Mouse (Mus musculus) limb, embryonic 15.5 days (tissue): Measurements from ENCODE around the gene Psme2. TPM values are rescaled to one million over a fixed set of nuclear protein-coding genes. Genes with fewer than 3 reads are reported as not detected.

Source experiments
- ATAC-seq: fragments of 200-750 bp; cut with Nextera tagmentation; 2 replicates; pipeline ENCODE4 v1.8.0; 2017; ENCODE audit warnings: low read depth, moderate TSS enrichment; ENCODE audit not compliant: insufficient number of reproducible peaks, low FRiP score, low TSS enrichment
- H3K27ac ChIP-seq: fragments of 300-500 bp; sonication (generic); 2 replicates; pipeline ENCODE4 v1.5.1; 2015; ENCODE audit warnings: moderate library complexity, mild to moderate bottlenecking, inconsistent platforms
- H3K27me3 ChIP-seq: fragments of 300-500 bp; sonication (generic); 2 replicates; pipeline ENCODE4 v1.6.1; 2015; ENCODE audit warnings: inconsistent platforms
- H3K36me3 ChIP-seq: fragments of 300-500 bp; sonication (generic); 2 replicates; pipeline ENCODE4 v1.6.1; 2015; ENCODE audit warnings: inconsistent platforms
- H3K4me1 ChIP-seq: fragments of 300-500 bp; sonication (generic); 2 replicates; pipeline ENCODE4 v1.6.1; 2015; ENCODE audit warnings: inconsistent platforms
- H3K4me2 ChIP-seq: fragments of 300-500 bp; sonication (generic); 2 replicates; pipeline ENCODE4 v1.6.1; 2015; ENCODE audit warnings: mild to moderate bottlenecking, inconsistent platforms
- H3K4me3 ChIP-seq: fragments of 300-500 bp; sonication (generic); 2 replicates; pipeline ENCODE4 v1.5.1; 2015; ENCODE audit warnings: mild to moderate bottlenecking, inconsistent platforms
- H3K9ac ChIP-seq: fragments of 300-500 bp; sonication (generic); 2 replicates; pipeline ENCODE4 v1.6.1; 2015; ENCODE audit warnings: inconsistent platforms
- H3K9me3 ChIP-seq: fragments of 300-500 bp; sonication (generic); 2 replicates; pipeline ENCODE4 v1.6.1; 2016; ENCODE audit warnings: inconsistent platforms
- WGBS: fragments of 180-500 bp; shearing (Covaris S2); methylation state at CpG from one replicate; pipeline ENCODE4 v1.1.7; 2015; 5-methylcytosine and 5-hydroxymethylcytosine counted together
- polyA plus RNA-seq: library from polyadenylated mRNA; unstranded; fragments of >200 nt; fragmentation: Nextera tagmentation; extraction: Ambion mirVana; gene quantifications from 2 replicates; pipeline ENCODE4 v1.2.1, GENCODE M21; 2015

The Psme2 gene
- polyA plus RNA-seq, 1 experiment from 2014 or later = 241 TPM

- H3K4me2 ChIP-seq = peak overlapping the region; percentile 73
- H3K9ac ChIP-seq = peak overlapping the region; percentile 76
- H3K27ac ChIP-seq = peak overlapping the region; percentile 84
- no peaks in the 10 kb centered on the region for H3K9me3 ChIP-seq
- H3K4me3 ChIP-seq = peak overlapping the region; percentile 60
- 30% methylated on average over 6 of the region's 6 CpGs for WGBS
- H3K36me3 ChIP-seq = peaks cover 21% of the 10 kb centered on the region
- H3K4me1 ChIP-seq = peaks cover 10% of the 10 kb centered on the region
- H3K27me3 ChIP-seq = no peaks in the 10 kb centered on the region
- ATAC-seq = no peak
These were observed 12.1 kb downstream of the Psme2 start for GRCm38 (mm10) chr14:55578668-55579269.

- ATAC-seq = peak; percentile 88
- peak within 1 kb of the TSS; percentile 84 for H3K27ac ChIP-seq
- peak within 1 kb of the TSS; percentile 60 for H3K4me3 ChIP-seq
- H3K27me3 ChIP-seq = no peaks in the 10 kb centered on the region
- under 1% methylated on average over 32 of the region's 32 CpGs for WGBS
- H3K4me1 ChIP-seq = peaks cover 10% of the 10 kb centered on the region
- H3K9me3 ChIP-seq = no peaks in the 10 kb centered on the region
- peaks cover 21% of the 10 kb centered on the region for H3K36me3 ChIP-seq
- peak within 1 kb of the TSS; percentile 73 for H3K4me2 ChIP-seq
- H3K9ac ChIP-seq = peak within 1 kb of the TSS; percentile 76
These were observed 12.8 kb downstream of the Psme2 start, which contains the start of gene Psme1 for GRCm38 (mm10) chr14:55577871-55578667. Gene Psme1, plus strand, starts transcription at chr14:55578123.

GRCm38 (mm10) chr14:55576376-55576775 lies 14.5 kb downstream of the Psme2 start:
- Histone ChIP-seq H3K27ac (no peak overlapping the region), H3K27me3 (no peaks in the 10 kb centered on the region), H3K4me3 (peak overlapping the region; percentile 14), H3K9me3 (no peaks in the 10 kb centered on the region), H3K9ac (no peak overlapping the region), H3K36me3 (peaks cover 15% of the 10 kb centered on the region), H3K4me1 (peaks cover 10% of the 10 kb centered on the region), H3K4me2 (no peak overlapping the region; the same call in 1 of the 2 replicates)
- ATAC-seq = no peak
- 60% methylated on average over 16 of the region's 16 CpGs for WGBS

GRCm38 (mm10) chr14:55575711-55576110 lies 15.2 kb downstream of the Psme2 start:
- Histone ChIP-seq H3K9me3 (no peaks in the 10 kb centered on the region), H3K4me2 (peak overlapping the region; percentile 5; the same call in 1 of the 2 replicates), H3K27ac (no peak overlapping the region), H3K9ac (no peak overlapping the region), H3K36me3 (peaks cover 8% of the 10 kb centered on the region), H3K4me1 (peaks cover 10% of the 10 kb centered on the region), H3K27me3 (no peaks in the 10 kb centered on the region), H3K4me3 (peak overlapping the region; percentile 14)
- no peak for ATAC-seq
- 67% methylated on average over 13 of the region's 13 CpGs for WGBS

GRCm38 (mm10) chr14:55575302-55575701 lies 15.6 kb downstream of the Psme2 start, which contains the start of gene Fitm1:
Gene Fitm1, plus strand, starts transcription at chr14:55575617.
- ATAC-seq = no peak; the same call in 1 of the 2 replicates
- Histone ChIP-seq H3K27me3 (no peaks in the 10 kb centered on the region), H3K4me3 (peak within 1 kb of the TSS; percentile 14), H3K9me3 (no peaks in the 10 kb centered on the region), H3K27ac (no peak within 1 kb of the TSS), H3K36me3 (peaks cover 4% of the 10 kb centered on the region), H3K4me1 (peaks cover 10% of the 10 kb centered on the region), H3K4me2 (peak within 1 kb of the TSS; percentile 5; the same call in 1 of the 2 replicates), H3K9ac (no peak within 1 kb of the TSS)
- WGBS = 59% methylated on average over 8 of the region's 8 CpGs

- no peak overlapping the region for H3K4me3 ChIP-seq
These were observed 19.2 kb downstream of the Psme2 start for GRCm38 (mm10) chr14:55571760-55572159.

GRCm38 (mm10) chr14:55570588-55570987 lies 20.3 kb downstream of the Psme2 start:
- no peak for ATAC-seq
- H3K36me3 ChIP-seq = peaks cover 39% of the 10 kb centered on the region
- WGBS = 90% methylated on average over 2 of the region's 2 CpGs

More at GRCm38 (mm10) chr14:55571760-55572159, 19.2 kb downstream of the Psme2 start:
- Histone ChIP-seq H3K9ac (no peak overlapping the region), H3K27me3 (no peaks in the 10 kb centered on the region), H3K27ac (no peak overlapping the region), H3K4me2 (no peak overlapping the region), H3K4me1 (peaks cover 4% of the 10 kb centered on the region; the same call in 1 of the 2 replicates), H3K36me3 (peaks cover 28% of the 10 kb centered on the region), H3K9me3 (no peaks in the 10 kb centered on the region)
- ATAC-seq = no peak

GRCm38 (mm10) chr14:55567496-55567895 lies 23.4 kb downstream of the Psme2 start:
- no peak for ATAC-seq
- H3K9ac ChIP-seq = no peak overlapping the region

More at GRCm38 (mm10) chr14:55570588-55570987, 20.3 kb downstream of the Psme2 start:
- Histone ChIP-seq H3K9ac (no peak overlapping the region), H3K4me2 (no peak overlapping the region), H3K4me3 (no peak overlapping the region), H3K4me1 (no peaks in the 10 kb centered on the region), H3K27me3 (no peaks in the 10 kb centered on the region), H3K27ac (no peak overlapping the region), H3K9me3 (no peaks in the 10 kb centered on the region)

GRCm38 (mm10) chr14:55565748-55566147 lies 25.2 kb downstream of the Psme2 start:
- WGBS = 82% methylated on average over 3 of the region's 3 CpGs
- no peak overlapping the region for H3K9ac ChIP-seq

More at GRCm38 (mm10) chr14:55567496-55567895, 23.4 kb downstream of the Psme2 start:
- H3K36me3 ChIP-seq = peaks cover 63% of the 10 kb centered on the region
- no peak overlapping the region for H3K27ac ChIP-seq
- H3K4me3 ChIP-seq = no peak overlapping the region
- no peak overlapping the region for H3K4me2 ChIP-seq
- H3K27me3 ChIP-seq = no peaks in the 10 kb centered on the region
- no peaks in the 10 kb centered on the region for H3K4me1 ChIP-seq
- WGBS = 92% methylated on average over 3 of the region's 3 CpGs
- no peaks in the 10 kb centered on the region for H3K9me3 ChIP-seq

GRCm38 (mm10) chr14:55563249-55563648 lies 27.7 kb downstream of the Psme2 start:
- Histone ChIP-seq H3K27me3 (no peaks in the 10 kb centered on the region), H3K4me2 (no peak overlapping the region), H3K4me3 (no peak overlapping the region), H3K9ac (no peak overlapping the region), H3K4me1 (peaks cover 15% of the 10 kb centered on the region), H3K9me3 (no peaks in the 10 kb centered on the region), H3K36me3 (peaks cover 48% of the 10 kb centered on the region), H3K27ac (no peak overlapping the region)
- ATAC-seq = no peak
- WGBS = 90% methylated on average over 11 of the region's 11 CpGs

More at GRCm38 (mm10) chr14:55565748-55566147, 25.2 kb downstream of the Psme2 start:
- no peaks in the 10 kb centered on the region for H3K9me3 ChIP-seq
- H3K4me1 ChIP-seq = peaks cover 15% of the 10 kb centered on the region
- H3K36me3 ChIP-seq = peaks cover 63% of the 10 kb centered on the region
- no peak overlapping the region for H3K4me3 ChIP-seq
- ATAC-seq = no peak
- H3K4me2 ChIP-seq = no peak overlapping the region
- no peak overlapping the region for H3K27ac ChIP-seq
- H3K27me3 ChIP-seq = no peaks in the 10 kb centered on the region

GRCm38 (mm10) chr14:55561860-55562259 lies 29.1 kb downstream of the Psme2 start:
- peak overlapping the region; percentile 68; the same call in 1 of the 2 replicates for H3K4me3 ChIP-seq

More at GRCm38 (mm10) chr14:55561860-55562259, 29.1 kb downstream of the Psme2 start:
- no peak for ATAC-seq
- Histone ChIP-seq H3K9ac (0 out of 2 replicates have a peak overlapping the region, but pooled peaks have one; percentile 10), H3K9me3 (no peaks in the 10 kb centered on the region), H3K27ac (no peak overlapping the region), H3K4me2 (no peak overlapping the region), H3K27me3 (no peaks in the 10 kb centered on the region), H3K36me3 (peaks cover 36% of the 10 kb centered on the region), H3K4me1 (peaks cover 18% of the 10 kb centered on the region)
- WGBS = 77% methylated on average over 10 of the region's 10 CpGs
